13 mouse cellular contexts compared by ENCODE assay signal in the genomic region with DNA sequence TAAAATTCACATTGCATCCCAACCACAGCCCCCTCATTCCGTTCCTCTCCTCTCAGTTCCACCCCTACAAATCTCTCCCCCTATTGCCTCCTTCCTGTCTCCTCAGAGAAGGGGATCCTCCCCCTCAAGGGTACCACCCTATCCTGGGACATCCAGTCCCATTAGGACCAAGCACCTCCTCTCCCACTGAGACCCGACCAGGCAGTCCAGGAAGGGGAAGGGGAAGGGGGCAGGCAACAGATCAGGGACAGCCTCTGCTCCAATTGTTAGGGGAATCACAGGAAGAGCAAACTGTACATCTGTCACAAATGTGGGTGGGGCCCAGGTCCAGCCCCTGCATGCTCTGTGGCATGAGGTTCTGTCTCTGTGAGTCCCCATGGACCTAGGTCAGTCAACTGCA.
"Had no signal": no experiment of that assay in that cellular context is flagged by ENCODE, and none has a peak within 500 bp of the region (broad histone marks: within the 10 kb centered on the region; RNA-seq: fewer than 3 reads in every experiment).

No protein-coding gene starts in this region.

- H3K9me3 ChIP-seq: hindbrain, embryonic 15.5 days; limb, embryonic 12.5 days; liver, embryonic 13.5 days; midbrain, embryonic 13.5 days; neural tube, embryonic 15.5 days had no signal

- H3K27ac ChIP-seq: hindbrain, embryonic 15.5 days; limb, embryonic 12.5 days; liver, embryonic 13.5 days; midbrain, embryonic 13.5 days; neural tube, embryonic 15.5 days; stomach, postnatal 0 days had no signal

- H3K9ac ChIP-seq: hindbrain, embryonic 15.5 days; limb, embryonic 12.5 days; liver, embryonic 13.5 days; liver, postnatal 0 days; midbrain, embryonic 13.5 days; neural tube, embryonic 15.5 days had no signal

- H3K4me3 ChIP-seq: hindbrain, embryonic 15.5 days; limb, embryonic 12.5 days; liver, embryonic 13.5 days; midbrain, embryonic 13.5 days; myocyte; neural tube, embryonic 15.5 days had no signal

- H3K4me2 ChIP-seq: hindbrain, embryonic 15.5 days; limb, embryonic 12.5 days; liver, embryonic 13.5 days; midbrain, embryonic 13.5 days; neural tube, embryonic 15.5 days had no signal

- H3K36me3 ChIP-seq: hindbrain, embryonic 15.5 days; limb, embryonic 12.5 days; liver, embryonic 13.5 days; midbrain, embryonic 13.5 days; neural tube, embryonic 15.5 days had no signal

- ATAC-seq: intestine, embryonic 16.5 days; liver, postnatal 0 days; midbrain, embryonic 13.5 days had no signal

- H3K4me1 ChIP-seq: hindbrain, embryonic 15.5 days; midbrain, embryonic 13.5 days had no signal

- DNase-seq: layer of hippocampus, adult 9-11 months; layer of hippocampus, postnatal 36 days; liver; liver, embryonic 13.5 days; liver, postnatal 0 days; thymus, postnatal 4 days had no signal

- H3K27me3 ChIP-seq: hindbrain, embryonic 15.5 days; liver, embryonic 13.5 days; midbrain, embryonic 13.5 days; neural tube, embryonic 15.5 days had no signal
